Mouse (Mus musculus) R1 (cell line): ENCODE results near the gene Cox19.
"Not testable (repeated sequence)": the region's sequence is repeated elsewhere in the genome, so short reads cannot be mapped to it uniquely, and the experiment has no call there.

Experiments used
- DNase-seq: peaks from one replicate; pipeline ENCODE4 v3.0.0-alpha.2; 2018; ENCODE audit warnings: low read depth, low spot score

The Cox19 gene

DNA sequence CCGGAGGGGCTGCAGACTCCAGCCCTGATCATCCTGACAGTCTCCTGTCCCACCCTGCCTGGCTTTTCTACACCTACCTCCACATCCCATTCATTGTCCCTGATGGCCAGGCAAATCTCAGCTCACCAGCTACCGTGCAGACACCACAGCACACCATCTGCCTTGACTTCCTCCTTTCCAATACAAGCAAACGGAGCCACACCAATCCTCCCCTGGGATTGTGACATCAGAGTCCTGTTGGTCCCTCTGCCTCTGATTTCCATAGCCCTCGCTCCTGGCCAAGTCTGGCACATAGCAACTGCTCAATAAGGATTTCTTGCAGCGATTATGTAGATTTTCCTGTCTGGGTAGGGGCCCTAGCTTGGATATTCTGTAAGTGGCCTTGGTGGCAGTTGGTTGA is at the start of gene Cox19:
Gene Cox19 (minus strand): TSS at position 285 of the 400 bp plus-strand sequence.
- DNase-seq, result no peak

- DNase-seq, result no peak
These were observed 48.8 kb upstream of the Cox19 start for GRCm38 (mm10) chr5:139399991-139400390.

- no peak for DNase-seq
These were observed 47.6 kb upstream of the Cox19 start for GRCm38 (mm10) chr5:139398786-139399185.

GRCm38 (mm10) chr5:139397959-139398753 is 46.9 kb upstream of the Cox19 start:
- DNase-seq, result peak; percentile 80

DNA sequence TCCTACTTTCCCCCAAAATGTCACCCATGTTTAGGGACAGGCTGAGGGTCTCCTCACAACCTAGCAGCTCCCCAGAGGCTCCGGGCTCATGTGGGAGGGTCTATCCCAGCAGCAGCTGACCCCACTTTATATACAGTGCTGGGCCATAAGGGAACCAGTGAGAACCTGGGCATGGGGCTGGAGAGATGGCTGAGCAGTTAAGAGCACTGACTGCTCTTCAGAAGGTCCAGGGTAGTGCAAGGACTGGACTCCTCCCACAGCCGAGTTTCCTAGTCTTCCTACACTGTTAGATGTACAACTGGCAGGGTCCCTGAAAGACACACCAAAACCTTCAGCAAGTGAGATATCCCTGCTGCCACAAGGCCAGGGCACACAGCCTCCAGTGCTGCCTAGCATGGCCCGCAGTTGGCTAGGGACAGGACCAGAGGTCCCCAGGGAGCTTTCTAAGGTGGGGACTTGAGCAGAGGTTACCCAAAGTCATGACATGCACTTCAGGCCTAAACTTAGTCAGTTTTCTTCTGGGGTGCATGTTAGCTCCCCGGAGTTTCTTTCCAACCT is 46.2 kb upstream of the Cox19 start:
- DNase-seq, result no peak

DNA sequence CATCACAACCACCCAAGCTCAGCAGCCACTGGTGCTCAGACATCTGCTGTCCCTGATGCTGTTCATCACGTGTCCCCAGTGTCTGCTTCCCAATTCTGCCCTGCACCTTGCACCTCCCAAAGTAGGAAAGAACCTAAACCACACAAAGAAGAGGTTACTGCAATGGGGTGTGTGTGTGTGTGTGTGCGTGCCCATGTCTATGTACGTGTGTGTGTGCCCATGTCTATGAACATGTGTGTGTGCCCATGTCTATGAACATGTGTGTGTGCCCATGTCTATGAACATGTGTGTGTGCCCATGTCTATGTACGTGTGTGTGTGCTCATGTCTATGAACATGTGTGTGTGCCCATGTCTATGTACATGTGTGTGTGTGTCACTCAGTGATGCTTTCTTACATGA is 44.3 kb upstream of the Cox19 start:
- no peak for DNase-seq

DNA sequence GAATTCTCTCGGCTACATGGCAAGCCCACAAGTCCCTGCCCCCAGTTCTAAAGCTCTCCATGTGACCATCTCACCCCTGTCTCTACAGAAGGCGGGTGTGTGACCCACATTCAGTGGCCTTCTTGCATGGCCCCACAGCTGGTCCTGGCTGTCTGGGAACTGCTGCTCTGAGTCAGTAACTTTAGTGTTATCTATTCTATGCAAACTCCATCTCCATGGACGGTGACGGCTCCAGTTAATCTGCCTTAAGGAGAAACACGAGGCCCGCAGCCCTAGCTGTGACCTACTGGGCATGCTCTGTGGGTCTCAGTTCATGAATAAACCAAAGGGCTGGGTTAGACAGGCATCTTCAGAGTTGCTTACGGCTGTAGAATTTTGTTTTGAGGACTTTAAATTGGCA is 43.2 kb upstream of the Cox19 start:
- DNase-seq, result no peak

- DNase-seq, result no peak
These were observed 42.0 kb upstream of the Cox19 start for GRCm38 (mm10) chr5:139393197-139393588.

DNA sequence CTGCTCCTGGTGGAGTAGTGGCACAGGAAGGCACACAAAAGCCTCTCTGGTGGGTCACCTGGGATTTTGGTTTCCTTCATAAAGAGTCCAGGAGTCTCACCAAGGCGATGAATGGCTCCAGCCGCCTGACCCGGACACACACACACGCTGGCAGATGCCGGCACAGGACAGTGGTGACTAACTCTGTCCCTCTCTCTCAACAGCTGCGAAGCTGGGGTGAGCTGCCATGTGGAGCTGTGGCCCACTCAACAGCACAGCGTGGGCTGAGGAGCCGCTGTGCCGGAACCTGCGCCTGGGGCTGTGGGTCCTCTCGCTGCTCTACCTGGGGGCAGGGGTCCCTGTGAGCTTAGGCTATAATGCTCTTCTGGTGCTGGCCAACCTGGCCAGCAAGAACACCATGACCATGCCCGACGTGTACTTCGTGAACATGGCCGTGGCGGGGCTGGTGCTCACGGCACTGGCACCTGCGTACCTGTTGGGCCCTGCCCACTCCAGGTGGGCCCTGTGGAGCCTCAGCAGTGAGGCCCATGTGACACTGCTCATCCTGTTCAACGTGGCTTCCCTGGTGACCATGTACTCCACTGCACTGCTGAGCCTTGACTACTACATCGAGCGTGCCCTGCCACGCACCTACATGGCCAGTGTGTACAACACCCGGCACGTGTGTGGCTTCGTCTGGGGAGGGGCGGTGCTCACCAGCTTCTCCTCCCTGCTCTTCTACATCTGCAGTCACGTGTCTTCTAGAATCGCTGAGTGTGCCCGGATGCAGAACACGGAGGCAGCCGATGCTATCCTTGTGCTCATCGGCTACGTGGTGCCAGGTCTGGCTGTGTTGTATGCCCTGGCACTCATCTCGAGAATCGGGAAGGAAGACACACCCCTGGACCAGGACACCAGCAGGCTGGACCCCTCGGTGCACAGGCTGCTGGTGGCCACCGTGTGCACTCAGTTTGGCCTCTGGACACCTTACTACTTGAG is 41.3 kb upstream of the Cox19 start:
- DNase-seq, result peak; percentile 25

DNA sequence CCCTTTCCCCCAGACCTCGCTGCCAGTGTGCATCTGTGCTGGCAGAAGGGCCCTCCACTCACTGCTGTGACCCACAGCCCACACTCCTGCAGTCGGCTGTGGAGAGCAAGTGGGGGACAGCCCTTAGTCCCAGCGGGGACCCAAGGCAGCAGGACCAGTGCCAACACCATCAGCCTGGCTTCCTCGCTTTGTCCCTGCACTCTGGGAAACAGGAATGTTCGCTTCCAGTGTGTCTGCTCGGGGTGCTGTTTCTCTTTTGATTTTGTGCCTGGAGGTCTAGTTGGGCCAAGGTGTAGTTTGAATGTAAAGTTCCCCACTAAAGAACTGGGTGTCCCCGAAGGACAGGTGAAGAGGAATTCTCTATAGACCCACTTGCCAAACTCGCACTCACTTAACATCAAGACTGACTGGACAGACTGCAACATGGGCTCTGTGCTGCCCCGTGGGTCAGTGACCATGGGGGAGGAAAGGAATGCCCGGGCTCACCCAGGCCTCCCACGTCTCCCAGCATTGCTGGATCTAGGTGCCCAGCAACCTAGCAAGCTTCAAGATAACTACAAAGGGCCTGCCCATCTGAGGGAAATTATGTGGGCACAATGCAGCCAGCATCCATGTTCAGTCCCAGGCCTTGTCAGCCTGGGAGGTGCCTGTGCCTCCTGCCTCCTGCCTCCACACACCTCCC is 40.2 kb upstream of the Cox19 start:
- DNase-seq, result no peak

GRCm38 (mm10) chr5:139390324-139391119 is 39.3 kb upstream of the Cox19 start:
- not testable (repeated sequence) for DNase-seq

DNA sequence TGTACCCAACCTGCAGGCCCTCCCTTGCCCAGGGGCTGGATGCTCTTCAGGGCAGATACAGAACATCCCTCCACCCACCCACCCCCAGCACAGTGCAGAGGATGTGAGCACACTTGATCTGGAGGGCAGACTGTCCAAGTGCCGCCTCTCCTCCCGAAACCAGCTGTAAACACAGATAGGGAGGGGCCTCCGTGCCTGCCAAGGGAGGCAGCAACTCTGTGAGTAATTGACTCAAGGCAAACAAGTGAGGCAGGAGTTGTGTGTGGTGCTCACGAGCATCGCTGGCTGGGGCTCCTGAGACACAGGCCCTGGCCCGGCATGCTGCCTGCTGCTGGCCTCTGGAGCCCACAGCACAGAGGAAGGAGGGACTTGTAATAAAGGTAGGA is 38.5 kb upstream of the Cox19 start:
- no peak for DNase-seq

GRCm38 (mm10) chr5:139388694-139389675 is 37.8 kb upstream of the Cox19 start:
- no peak for DNase-seq

GRCm38 (mm10) chr5:139388195-139388570 is 37.0 kb upstream of the Cox19 start:
- DNase-seq, result no peak

- no peak for DNase-seq
These were observed 36.3 kb upstream of the Cox19 start for GRCm38 (mm10) chr5:139387329-139388194.

- DNase-seq, result no peak
These were observed 34.8 kb upstream of the Cox19 start for GRCm38 (mm10) chr5:139386047-139386446.

GRCm38 (mm10) chr5:139384531-139384930 is 33.3 kb upstream of the Cox19 start:
- no peak for DNase-seq

GRCm38 (mm10) chr5:139383234-139383633 is 32.0 kb upstream of the Cox19 start:
- DNase-seq, result no peak

DNA sequence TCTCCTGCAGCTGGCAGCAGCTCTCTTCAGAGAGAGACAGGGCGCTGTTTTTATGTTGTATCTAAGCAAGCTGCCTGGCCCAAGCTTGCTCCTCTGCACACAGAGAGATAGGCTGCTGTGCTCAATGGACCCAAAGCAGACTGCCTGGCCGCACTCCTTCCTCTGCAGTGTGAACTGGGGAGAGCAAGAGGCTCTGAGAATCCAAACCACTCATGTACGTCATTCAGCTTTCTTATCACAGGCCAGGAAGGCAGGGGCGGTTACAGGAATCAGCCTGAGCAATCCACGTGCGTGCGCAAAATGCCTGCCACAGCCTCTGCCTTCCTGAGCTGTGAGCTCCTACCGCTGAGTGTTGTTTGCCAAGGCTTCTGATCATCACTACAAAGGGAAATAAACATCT is 31.5 kb upstream of the Cox19 start:
- no peak for DNase-seq
